In the genomic region with DNA sequence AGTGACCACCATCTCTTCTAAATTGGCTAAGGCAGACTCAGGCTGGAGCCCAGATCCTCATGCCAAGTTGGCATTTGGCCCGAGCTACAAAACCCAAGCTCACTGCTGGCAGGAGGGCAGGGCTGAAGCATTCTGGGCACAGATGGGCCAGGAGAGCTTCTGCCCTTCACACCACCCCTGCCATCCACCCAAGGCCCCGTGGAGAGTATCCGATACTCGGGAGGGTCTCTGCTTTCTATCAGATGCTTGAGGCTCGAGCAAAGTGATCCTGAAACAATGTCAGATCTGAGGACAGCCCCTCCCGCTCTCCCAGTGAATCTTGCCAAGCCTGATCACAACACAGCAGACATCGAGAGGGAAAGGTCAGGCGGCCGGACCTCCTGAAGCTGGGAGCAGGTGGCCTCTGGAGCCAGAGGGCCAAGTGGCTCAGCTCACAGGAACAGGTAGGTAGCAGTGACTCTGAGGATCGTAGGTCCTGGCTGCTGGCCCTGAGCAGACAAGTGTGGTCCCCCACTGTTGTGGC, we compare ENCODE assay signal across 9 mouse cellular contexts.
A peak's percentile ranks its signal among the peaks of the same experiment; 100 is the strongest.
DNase-seq lines count a peak whose midpoint lies in the region; ATAC-seq lines count a peak whose summit lies in the region.
"Had no signal": no experiment of that assay in that cellular context is flagged by ENCODE, and none has a peak within 500 bp of the region (broad histone marks: within the 10 kb centered on the region; RNA-seq: fewer than 3 reads in every experiment).

No protein-coding gene starts in this region.

- no peaks in the 10 kb centered on the region for H3K27me3 ChIP-seq in forebrain, embryonic 10.5 days (ENCODE audit: poor library complexity, severe bottlenecking)
- H3K27me3 ChIP-seq in forebrain, embryonic 11.5 days (ENCODE audit: control insufficient read depth, insufficient read depth, low read length), result no peaks in the 10 kb centered on the region
- H3K27me3 ChIP-seq: liver, embryonic 13.5 days had no signal

- H3K4me3 ChIP-seq in forebrain, embryonic 10.5 days, result no peak overlapping the region
- no peak overlapping the region for H3K4me3 ChIP-seq in forebrain, embryonic 11.5 days (ENCODE audit: low read depth, low read length)
- H3K4me3 ChIP-seq: liver, embryonic 13.5 days had no signal

- no peak overlapping the region for H3K9ac ChIP-seq in forebrain, embryonic 11.5 days (ENCODE audit: low read length)
- H3K9ac ChIP-seq: liver, embryonic 13.5 days had no signal

- H3K4me1 ChIP-seq in forebrain, embryonic 10.5 days, result peaks cover 19% of the 10 kb centered on the region
- H3K4me1 ChIP-seq in forebrain, embryonic 11.5 days (replicated peaks; ENCODE audit: control insufficient read depth, insufficient read depth, low read length), result no peaks in the 10 kb centered on the region
- H3K4me1 ChIP-seq: liver, embryonic 13.5 days had no signal

- no peaks in the 10 kb centered on the region for H3K9me3 ChIP-seq in forebrain, embryonic 10.5 days
- no peaks in the 10 kb centered on the region for H3K9me3 ChIP-seq in forebrain, embryonic 11.5 days (ENCODE audit: control insufficient read depth, low read length)
- H3K9me3 ChIP-seq: liver, embryonic 13.5 days had no signal

- 0 out of 2 replicates have a peak overlapping the region, but pooled peaks have one; percentile 0 for H3K27ac ChIP-seq in forebrain, embryonic 10.5 days
- H3K27ac ChIP-seq in forebrain, embryonic 11.5 days (ENCODE audit: low read depth, low read length), result no peak overlapping the region
- H3K27ac ChIP-seq: liver, embryonic 13.5 days had no signal

- H3K4me2 ChIP-seq in forebrain, embryonic 11.5 days (ENCODE audit: low read depth, low read length, severe bottlenecking), result no peak overlapping the region
- H3K4me2 ChIP-seq: liver, embryonic 13.5 days had no signal

- no peaks in the 10 kb centered on the region for H3K36me3 ChIP-seq in forebrain, embryonic 10.5 days (replicated peaks)
- H3K36me3 ChIP-seq in forebrain, embryonic 11.5 days (ENCODE audit: control insufficient read depth, insufficient read depth, low read length), result no peaks in the 10 kb centered on the region
- H3K36me3 ChIP-seq: liver, embryonic 13.5 days had no signal

- DNase-seq in forebrain, embryonic 10.5 days (ENCODE audit: extremely low spot score, low spot score), result no peak
- DNase-seq in forebrain, embryonic 11.5 days (ENCODE audit: low spot score), result no peak
- peak; percentile 32 for DNase-seq in retina, adult 2 months (ENCODE audit: low read depth, low spot score)
- DNase-seq in retina, postnatal 1 day, result no peak
- DNase-seq in gastrocnemius, postnatal 10 days, result peak; percentile 88
- DNase-seq in kidney, postnatal 36 days, result peak; percentile 48 to 72
- DNase-seq in embryo, embryonic 9.5 days (ENCODE audit: extremely low spot score), result no peak
- no peak for DNase-seq in thymus, adult 18-20 months
- DNase-seq: liver, embryonic 13.5 days had no signal

- no peak for ATAC-seq in forebrain, embryonic 11.5 days (replicated peaks; ENCODE audit: low FRiP score)

- 88% methylated on average over 10 of the region's 10 CpGs for WGBS in forebrain, embryonic 10.5 days
- WGBS in forebrain, embryonic 11.5 days, result 87% methylated on average over 10 of the region's 10 CpGs

Comparison
In these comparisons a context has a peak if more than half of its experiments do, and no peak if none do; other contexts are left out.
1. DNase-seq: peak in retina, adult 2 months (single experiment), gastrocnemius, postnatal 10 days (single experiment) and kidney, postnatal 36 days (2 of 2); none in forebrain, embryonic 10.5 days (single experiment), forebrain, embryonic 11.5 days (single experiment), retina, postnatal 1 day (single experiment), embryo, embryonic 9.5 days (single experiment) and thymus, adult 18-20 months (0 of 2).